Mouse (Mus musculus): ENCODE measurements around the gene Pigk.
A peak's percentile ranks its signal among the peaks of the same experiment; 100 is the strongest.

Pigk gene

GRCm38 (mm10) chr3:152947031-152947640 lies 233.2 kb downstream of the Pigk start:
- DNase-seq, result no peak

- DNase-seq, result no peak
Observed at GRCm38 (mm10) chr3:152948556-152948955, 234.7 kb downstream of the Pigk start.

GRCm38 (mm10) chr3:152949233-152949777 lies 235.4 kb downstream of the Pigk start:
- DNase-seq, result no peak

GRCm38 (mm10) chr3:152950299-152950698 lies 236.4 kb downstream of the Pigk start:
- no peak for DNase-seq

- no peak for DNase-seq
Observed at GRCm38 (mm10) chr3:152950914-152951313, 237.0 kb downstream of the Pigk start.

GRCm38 (mm10) chr3:152951634-152952545 lies 238.0 kb downstream of the Pigk start:
- no peak for DNase-seq

GRCm38 (mm10) chr3:152956038-152956437 lies 242.1 kb downstream of the Pigk start:
- DNase-seq, result no peak

GRCm38 (mm10) chr3:152956771-152957170 lies 242.9 kb downstream of the Pigk start:
- DNase-seq, result no peak

- DNase-seq, result peak; percentile 55
Observed at GRCm38 (mm10) chr3:152958358-152959150, 244.7 kb downstream of the Pigk start.

GRCm38 (mm10) chr3:152961855-152962376 lies 248.0 kb downstream of the Pigk start:
- no peak for DNase-seq

GRCm38 (mm10) chr3:152969774-152970347 lies 256.0 kb downstream of the Pigk start:
- DNase-seq, result no peak

- peak; percentile 88 for DNase-seq
Observed at GRCm38 (mm10) chr3:152971373-152971772, 257.5 kb downstream of the Pigk start.

GRCm38 (mm10) chr3:152979481-152980092 lies 265.7 kb downstream of the Pigk start:
- no peak for DNase-seq

GRCm38 (mm10) chr3:152980431-152980830 lies 266.5 kb downstream of the Pigk start:
- peak; percentile 43 for DNase-seq

GRCm38 (mm10) chr3:152980978-152981974 lies 267.4 kb downstream of the Pigk start:
- DNase-seq, result peak; percentile 76

GRCm38 (mm10) chr3:152981988-152982387 lies 268.1 kb downstream of the Pigk start, which contains the start of gene St6galnac5:
Gene St6galnac5, minus strand, starts transcription at chr3:152982246.
- DNase-seq, result peak; percentile 57

GRCm38 (mm10) chr3:152990787-152991186 lies 276.9 kb downstream of the Pigk start:
- DNase-seq, result no peak

- DNase-seq, result no peak
Observed at GRCm38 (mm10) chr3:152993608-152994007, 279.7 kb downstream of the Pigk start.

- no peak for DNase-seq
Observed at GRCm38 (mm10) chr3:152998106-152998505, 284.2 kb downstream of the Pigk start.

GRCm38 (mm10) chr3:152998901-152999300 lies 285.0 kb downstream of the Pigk start:
- no peak for DNase-seq

Data from right cerebral cortex, adult 18-20 months (tissue).